Mouse (Mus musculus) embryonic facial prominence, embryonic 15.5 days (tissue): ENCODE data around the gene Siva1. TPM values are rescaled to one million over a fixed set of nuclear protein-coding genes. Genes with fewer than 3 reads are reported as not detected.

Source experiments
- ATAC-seq: fragments of 200-750 bp; cut with Nextera tagmentation; 2 replicates; pipeline ENCODE4 v1.8.0; 2017; ENCODE audit warnings: low read depth, moderate TSS enrichment; ENCODE audit not compliant: insufficient number of reproducible peaks, low FRiP score, low TSS enrichment
- H3K27ac ChIP-seq: fragments of 300-500 bp; sonication (generic); replicated peaks from 2 replicates; pipeline ENCODE4 v1.5.1; 2015; ENCODE audit warnings: mild to moderate bottlenecking, inconsistent platforms
- H3K27me3 ChIP-seq: fragments of 300-500 bp; sonication (generic); 2 replicates; pipeline ENCODE4 v1.6.1; 2015; ENCODE audit warnings: inconsistent platforms
- H3K36me3 ChIP-seq: fragments of 300-500 bp; sonication (generic); 2 replicates; pipeline ENCODE4 v1.6.1; 2015; ENCODE audit warnings: mild to moderate bottlenecking, inconsistent platforms
- H3K4me1 ChIP-seq: fragments of 300-500 bp; sonication (generic); 2 replicates; pipeline ENCODE4 v1.6.1; 2015; ENCODE audit warnings: inconsistent platforms
- H3K4me2 ChIP-seq: fragments of 300-500 bp; sonication (generic); replicated peaks from 2 replicates; pipeline ENCODE4 v1.6.1; 2015; ENCODE audit warnings: mild to moderate bottlenecking, inconsistent platforms
- H3K4me3 ChIP-seq: fragments of 300-500 bp; sonication (generic); replicated peaks from 2 replicates; pipeline ENCODE4 v1.5.1; 2015; ENCODE audit warnings: mild to moderate bottlenecking, inconsistent platforms
- H3K9ac ChIP-seq: fragments of 300-500 bp; sonication (generic); 2 replicates; pipeline ENCODE4 v1.6.1; 2015; ENCODE audit warnings: inconsistent platforms
- H3K9me3 ChIP-seq: fragments of 300-500 bp; sonication (generic); replicated peaks from 2 replicates; pipeline ENCODE4 v1.6.1; 2016; ENCODE audit warnings: inconsistent platforms
- WGBS: fragments of 180-500 bp; shearing (Covaris S2); methylation state at CpG from one replicate; pipeline ENCODE4 v1.1.7; 2015; 5-methylcytosine and 5-hydroxymethylcytosine counted together
- polyA plus RNA-seq: library from polyadenylated mRNA; unstranded; fragments of >200 nt; fragmentation: Nextera tagmentation; extraction: Ambion mirVana; gene quantifications from 2 replicates; pipeline ENCODE4 v1.2.1, GENCODE M21; 2015

The Siva1 gene
- polyA plus RNA-seq = 196 and 219 TPM in 2 replicates

DNA sequence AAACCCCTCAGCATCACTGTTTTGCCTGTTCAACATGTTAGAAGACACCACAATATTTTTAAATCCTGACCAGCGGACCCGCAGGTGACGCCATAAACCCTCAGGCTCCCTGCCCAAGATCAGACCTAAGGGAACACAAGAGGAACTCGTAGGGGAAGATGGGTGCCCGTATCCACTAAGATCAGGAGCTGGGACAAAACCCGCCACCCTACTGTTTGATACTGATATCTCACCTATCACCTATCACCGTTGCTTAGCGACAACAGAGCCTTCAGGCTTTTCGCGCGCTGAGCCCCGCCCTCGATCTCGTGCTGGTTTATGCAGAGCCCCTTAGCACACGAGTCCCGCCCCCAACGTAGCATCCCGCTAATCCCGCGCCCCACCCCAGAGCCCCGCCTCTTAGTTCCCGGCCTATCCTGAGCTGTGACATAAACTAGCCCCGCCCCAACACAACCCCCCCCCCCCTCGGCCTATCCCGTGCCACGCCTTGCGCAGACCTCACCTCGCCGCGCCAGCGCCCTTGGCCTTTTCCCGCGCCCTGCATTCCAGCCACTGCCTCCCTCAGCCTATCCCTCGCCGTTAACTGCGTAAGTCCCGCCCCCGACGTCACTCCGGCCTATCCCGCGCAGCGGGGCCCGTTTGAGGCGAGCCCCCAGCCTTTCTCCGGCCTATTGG is at the start of gene Siva1:
Siva1 (plus strand) TSS at position 500 of the 675 bp plus-strand sequence.
- Histone ChIP-seq H3K27me3 (no peaks in the 10 kb centered on the region), H3K9ac (peak within 1 kb of the TSS; percentile 63), H3K36me3 (peaks cover 22% of the 10 kb centered on the region), H3K4me2 (peak within 1 kb of the TSS; percentile 71), H3K9me3 (no peaks in the 10 kb centered on the region), H3K4me1 (peaks cover 21% of the 10 kb centered on the region), H3K27ac (peak within 1 kb of the TSS; percentile 95), H3K4me3 (peak within 1 kb of the TSS; percentile 76)
- under 1% methylated on average over 44 of the region's 46 CpGs for WGBS
- peak; percentile 98 for ATAC-seq

DNA sequence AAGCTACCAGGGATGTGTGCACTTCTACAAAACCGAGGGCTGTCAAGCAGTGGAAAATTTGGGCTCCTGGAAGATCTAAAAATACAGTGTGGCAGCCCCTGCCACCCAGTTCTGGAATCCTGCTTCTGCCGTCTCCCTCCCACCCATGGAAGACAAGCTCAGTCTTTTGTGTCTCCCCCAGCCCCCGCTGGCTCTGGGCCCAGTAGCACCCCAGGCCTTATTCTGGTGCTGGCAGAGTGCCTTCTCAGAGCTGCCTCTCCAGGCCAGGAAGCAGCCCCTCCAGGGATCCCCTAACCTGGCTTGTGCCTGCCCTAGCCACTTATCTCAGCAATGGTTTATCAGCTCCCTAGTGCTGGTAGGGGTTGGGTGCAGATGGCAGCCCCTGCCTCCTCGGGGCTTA is 49.5 kb upstream of the Siva1 start:
- peak overlapping the region; percentile 84 for H3K27ac ChIP-seq
- H3K9ac ChIP-seq = no peak overlapping the region

DNA sequence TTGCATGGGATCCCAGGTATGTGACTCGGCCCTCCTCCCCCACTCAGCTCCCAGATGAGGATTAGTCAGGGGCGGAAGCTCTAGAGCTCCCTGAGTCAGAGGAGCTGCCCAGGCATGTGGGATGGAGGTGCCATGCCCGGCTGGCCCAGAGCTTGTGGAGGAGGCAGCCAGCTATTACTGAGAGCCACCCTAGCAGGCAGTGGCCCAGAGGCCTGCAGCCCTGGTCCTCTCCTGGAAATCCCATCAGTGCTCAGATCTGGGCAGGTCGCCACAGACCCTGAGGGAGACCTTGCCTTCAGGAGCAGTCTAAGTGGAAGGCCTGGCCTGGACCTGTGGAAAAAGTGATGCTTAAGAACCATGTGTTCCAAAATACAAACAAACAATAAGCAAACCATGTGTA is 48.9 kb upstream of the Siva1 start:
- Histone ChIP-seq H3K27ac (peak overlapping the region; percentile 84), H3K9me3 (no peaks in the 10 kb centered on the region), H3K4me3 (no peak overlapping the region), H3K27me3 (no peaks in the 10 kb centered on the region), H3K9ac (no peak overlapping the region), H3K4me1 (peaks cover 61% of the 10 kb centered on the region), H3K4me2 (no peak overlapping the region), H3K36me3 (0 out of 2 replicates have a peak, but pooled peaks cover 3% of the 10 kb centered on the region)
- ATAC-seq = no peak
- WGBS = 58% methylated on average over 4 of the region's 4 CpGs

More for the DNA sequence above, 49.5 kb upstream of the Siva1 start:
- H3K4me1 ChIP-seq = peaks cover 68% of the 10 kb centered on the region
- ATAC-seq = no peak
- H3K9me3 ChIP-seq = no peaks in the 10 kb centered on the region
- H3K27me3 ChIP-seq = no peaks in the 10 kb centered on the region
- no peak overlapping the region for H3K4me3 ChIP-seq
- no peaks in the 10 kb centered on the region for H3K36me3 ChIP-seq
- H3K4me2 ChIP-seq = no peak overlapping the region
- 37% methylated on average over 4 of the region's 4 CpGs for WGBS

DNA sequence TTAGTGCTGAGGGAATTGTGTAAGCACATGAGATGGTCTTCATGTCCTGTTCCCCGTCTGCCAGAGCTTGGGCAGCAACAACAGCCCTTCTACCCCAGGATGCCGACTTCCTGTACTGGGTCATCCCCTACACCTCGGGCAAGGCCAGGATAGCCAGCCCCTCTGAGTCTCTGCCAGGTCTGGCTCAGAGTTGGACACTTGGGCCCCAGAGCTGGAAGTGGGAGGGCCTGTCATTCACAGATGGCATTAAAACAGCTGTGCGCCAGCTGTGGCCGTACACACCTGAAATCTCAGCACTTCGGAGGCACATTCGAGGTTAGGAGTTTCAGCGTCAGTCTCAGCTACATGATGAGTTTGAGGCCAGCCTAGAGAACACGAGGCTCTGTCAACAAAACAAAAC is 48.0 kb upstream of the Siva1 start:
- Histone ChIP-seq H3K27ac (peak overlapping the region; percentile 84; the same call in 1 of the 2 replicates), H3K36me3 (peaks cover 8% of the 10 kb centered on the region; the same call in 1 of the 2 replicates), H3K4me3 (no peak overlapping the region), H3K9ac (no peak overlapping the region), H3K4me2 (no peak overlapping the region), H3K27me3 (no peaks in the 10 kb centered on the region), H3K9me3 (no peaks in the 10 kb centered on the region), H3K4me1 (peaks cover 57% of the 10 kb centered on the region)
- 43% methylated on average over 9 of the region's 9 CpGs for WGBS
- no peak for ATAC-seq

DNA sequence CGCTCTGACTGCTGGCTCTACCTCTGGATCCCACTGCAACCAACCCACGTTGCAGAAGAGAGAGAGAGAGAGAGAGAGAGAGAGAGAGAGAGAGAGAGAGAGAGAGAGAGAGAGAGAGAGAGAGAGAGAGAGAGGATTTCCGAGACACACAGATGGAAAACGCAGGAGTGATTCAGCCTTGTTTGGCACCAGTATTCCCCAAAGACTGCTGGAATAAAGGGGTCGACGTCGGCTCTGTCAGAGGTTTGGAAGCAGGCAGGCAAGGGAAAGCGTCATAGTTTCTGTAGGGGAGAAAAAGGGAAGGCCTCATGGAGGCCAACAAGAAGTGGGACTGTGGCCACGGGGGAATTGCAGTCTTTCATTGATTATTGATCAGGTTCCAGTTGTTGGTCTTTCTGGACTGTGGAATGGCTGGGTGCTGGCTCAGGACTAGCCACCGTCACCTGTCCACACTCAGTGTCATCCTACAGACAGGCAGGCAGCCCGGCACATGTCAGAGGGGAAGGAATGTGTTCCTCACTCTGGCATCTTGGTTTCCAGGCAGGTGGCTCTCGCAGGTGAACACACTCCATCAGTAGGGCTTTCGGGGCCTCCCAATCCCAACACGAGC is 47.5 kb upstream of the Siva1 start:
- Histone ChIP-seq H3K4me2 (no peak overlapping the region), H3K4me3 (no peak overlapping the region), H3K9me3 (no peaks in the 10 kb centered on the region), H3K27me3 (no peaks in the 10 kb centered on the region), H3K9ac (no peak overlapping the region), H3K27ac (no peak overlapping the region; the same call in 1 of the 2 replicates), H3K36me3 (peaks cover 10% of the 10 kb centered on the region; the same call in 1 of the 2 replicates), H3K4me1 (peaks cover 57% of the 10 kb centered on the region)
- WGBS = 62% methylated on average over 14 of the region's 14 CpGs
- ATAC-seq = no peak

DNA sequence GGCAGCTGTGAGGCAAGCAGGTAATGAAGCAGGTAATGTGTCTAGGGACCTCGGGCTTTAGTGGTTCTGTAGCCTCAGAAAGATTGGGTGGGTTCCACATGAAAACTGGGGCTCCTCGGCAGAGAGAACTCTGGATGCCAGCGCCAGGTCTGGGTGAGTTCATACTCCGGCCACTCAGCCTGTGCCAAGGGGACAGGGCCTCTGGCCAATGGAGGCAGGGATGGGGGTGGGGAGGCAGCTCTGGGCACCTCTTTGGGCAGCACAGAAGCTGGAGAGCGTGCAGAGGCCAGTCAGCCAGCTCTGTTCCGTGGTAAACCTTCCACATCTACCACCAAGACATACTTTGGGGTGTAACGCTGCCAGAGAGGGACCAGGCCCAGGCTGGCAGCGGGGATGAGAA is 46.9 kb upstream of the Siva1 start:
- H3K4me2 ChIP-seq = no peak overlapping the region
- H3K27ac ChIP-seq = no peak overlapping the region
- H3K9ac ChIP-seq = no peak overlapping the region
- H3K27me3 ChIP-seq = no peaks in the 10 kb centered on the region
- H3K4me3 ChIP-seq = no peak overlapping the region
- 84% methylated on average over 8 of the region's 8 CpGs for WGBS
- peaks cover 13% of the 10 kb centered on the region; the same call in 1 of the 2 replicates for H3K36me3 ChIP-seq
- peaks cover 52% of the 10 kb centered on the region for H3K4me1 ChIP-seq
- H3K9me3 ChIP-seq = no peaks in the 10 kb centered on the region
- ATAC-seq = no peak

DNA sequence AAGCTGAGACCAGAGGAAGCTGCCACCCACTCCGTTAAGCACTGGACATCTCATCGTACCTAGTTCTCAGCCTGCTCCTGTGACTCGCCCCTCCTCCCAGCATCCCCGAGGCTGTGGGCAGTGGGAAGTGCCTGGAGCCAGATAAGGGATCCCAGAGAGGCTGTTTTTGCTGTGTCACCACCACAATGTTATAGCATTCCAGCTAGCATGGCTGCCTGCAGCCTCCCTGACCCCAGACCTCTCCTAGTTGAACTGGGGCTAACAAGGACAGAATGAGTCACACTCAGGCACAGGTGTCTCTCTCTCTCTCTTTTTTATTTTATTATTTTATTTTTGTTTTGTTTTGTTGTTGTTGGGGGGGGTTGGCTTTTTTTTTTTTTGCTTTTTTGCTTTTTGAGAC is 45.3 kb upstream of the Siva1 start:
- Histone ChIP-seq H3K27ac (no peak overlapping the region), H3K9ac (no peak overlapping the region), H3K4me3 (no peak overlapping the region), H3K4me1 (peaks cover 36% of the 10 kb centered on the region), H3K4me2 (no peak overlapping the region), H3K36me3 (peaks cover 23% of the 10 kb centered on the region), H3K9me3 (no peaks in the 10 kb centered on the region), H3K27me3 (no peaks in the 10 kb centered on the region)
- ATAC-seq = no peak
- 44% methylated on average over 4 of the region's 4 CpGs for WGBS

DNA sequence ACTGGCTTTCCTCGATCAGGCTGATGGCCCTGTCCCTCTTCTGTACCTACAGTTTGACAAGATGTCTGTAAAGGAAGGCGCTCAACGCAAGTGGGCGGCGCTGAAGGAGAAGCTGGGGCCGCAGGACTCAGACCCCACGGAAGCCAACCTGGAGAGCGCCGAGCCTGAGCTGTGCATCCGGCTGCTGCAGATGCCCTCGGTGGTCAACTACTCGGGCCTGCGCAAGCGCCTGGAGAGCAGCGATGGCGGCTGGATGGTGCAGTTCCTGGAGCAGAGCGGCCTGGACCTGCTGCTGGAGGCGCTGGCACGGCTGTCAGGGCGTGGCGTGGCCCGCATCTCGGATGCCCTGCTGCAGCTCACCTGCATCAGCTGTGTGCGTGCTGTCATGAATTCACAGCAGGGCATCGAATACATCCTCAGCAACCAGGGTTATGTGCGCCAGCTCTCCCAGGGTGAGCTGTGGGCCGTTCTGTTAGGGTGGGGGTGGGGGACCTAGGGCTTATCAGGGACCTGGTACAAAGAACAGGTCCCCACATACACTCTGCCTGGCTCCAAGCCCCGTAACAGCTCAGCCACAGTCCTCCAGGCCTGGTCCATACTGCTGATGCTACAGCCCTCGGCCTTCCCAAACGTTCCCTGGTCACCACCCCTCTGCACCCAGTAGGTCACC is 44.4 kb upstream of the Siva1 start:
- WGBS = 87% methylated on average over 30 of the region's 30 CpGs
- ATAC-seq = no peak

DNA sequence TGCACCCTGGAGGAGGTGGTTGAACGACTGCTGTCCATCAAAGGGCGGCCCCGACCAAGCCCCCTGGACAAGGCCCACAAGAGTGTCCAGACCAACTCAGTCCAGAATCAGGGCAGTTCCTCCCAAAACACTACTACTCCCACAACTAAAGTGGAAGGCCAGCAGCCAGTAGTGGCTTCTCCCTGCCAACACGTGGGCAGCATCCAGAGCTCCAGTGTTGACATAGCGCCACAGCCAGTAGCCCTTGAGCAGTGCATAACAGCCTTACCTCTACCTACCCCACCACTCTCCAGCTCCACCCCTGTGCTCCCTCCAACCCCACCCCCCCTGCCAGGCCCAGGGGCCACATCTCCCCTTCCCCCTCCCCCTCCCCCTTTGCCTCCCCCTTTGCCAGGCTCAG is 40.5 kb upstream of the Siva1 start:
- H3K36me3 ChIP-seq = peaks cover 30% of the 10 kb centered on the region

More for the DNA sequence above, 44.4 kb upstream of the Siva1 start:
- Histone ChIP-seq H3K4me1 (peaks cover 29% of the 10 kb centered on the region), H3K27ac (no peak overlapping the region), H3K4me3 (no peak overlapping the region), H3K9ac (no peak overlapping the region), H3K36me3 (peaks cover 23% of the 10 kb centered on the region), H3K27me3 (no peaks in the 10 kb centered on the region), H3K9me3 (no peaks in the 10 kb centered on the region), H3K4me2 (no peak overlapping the region)

DNA sequence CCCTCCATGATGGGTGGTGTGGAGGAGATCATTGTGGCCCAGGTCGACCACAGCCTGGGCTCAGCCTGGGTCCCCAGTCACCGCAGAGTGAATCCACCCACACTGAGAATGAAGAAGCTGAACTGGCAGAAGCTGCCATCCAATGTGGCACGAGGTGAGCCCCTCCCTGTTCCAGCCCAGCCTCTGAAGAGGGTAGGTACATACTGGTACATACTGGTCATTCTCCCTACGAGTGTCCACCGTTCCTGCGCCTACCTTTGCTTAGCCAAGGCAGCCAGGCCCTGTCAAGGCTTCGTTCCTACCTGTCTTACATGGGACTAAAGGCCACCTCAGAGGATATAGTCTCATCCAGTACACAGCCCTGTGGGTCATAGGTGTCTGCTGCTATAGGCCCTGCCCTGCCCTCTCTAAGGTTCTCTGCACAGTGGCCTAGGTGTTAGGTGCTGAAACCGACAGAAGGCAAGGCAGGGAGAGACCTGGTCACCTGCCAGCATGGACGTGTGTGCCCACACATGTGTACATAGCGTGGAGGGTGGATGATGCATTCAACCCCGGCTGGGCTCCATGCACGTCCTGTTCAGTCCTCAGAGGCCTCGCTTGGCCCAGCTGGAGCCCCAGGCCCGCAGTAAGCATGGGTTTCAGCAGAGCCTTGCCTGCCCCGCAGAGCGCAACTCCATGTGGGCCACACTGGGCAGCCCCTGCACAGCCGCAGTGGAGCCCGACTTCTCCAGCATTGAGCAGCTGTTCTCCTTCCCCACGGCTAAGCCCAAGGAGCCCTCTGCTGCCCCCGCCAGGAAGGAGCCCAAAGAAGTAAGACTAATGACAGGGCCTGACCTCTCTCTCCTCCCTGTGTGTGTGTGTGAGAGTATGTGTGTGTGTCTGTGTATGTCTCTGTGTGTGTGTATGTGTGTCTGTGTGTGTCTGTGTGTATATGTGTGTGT is 39.5 kb upstream of the Siva1 start:
- Histone ChIP-seq H3K36me3 (peaks cover 39% of the 10 kb centered on the region), H3K9me3 (no peaks in the 10 kb centered on the region), H3K4me3 (no peak overlapping the region), H3K27me3 (no peaks in the 10 kb centered on the region), H3K27ac (no peak overlapping the region), H3K9ac (no peak overlapping the region), H3K4me2 (no peak overlapping the region), H3K4me1 (peaks cover 8% of the 10 kb centered on the region)
- peak; percentile 51 for ATAC-seq
- 66% methylated on average over 20 of the region's 20 CpGs for WGBS

More for the DNA sequence above, 40.5 kb upstream of the Siva1 start:
- Histone ChIP-seq H3K27ac (no peak overlapping the region), H3K4me3 (no peak overlapping the region), H3K9ac (no peak overlapping the region), H3K4me1 (peaks cover 8% of the 10 kb centered on the region), H3K27me3 (no peaks in the 10 kb centered on the region), H3K4me2 (no peak overlapping the region), H3K9me3 (no peaks in the 10 kb centered on the region)
- WGBS = 86% methylated on average over 5 of the region's 5 CpGs
- no peak for ATAC-seq
